Mouse (Mus musculus) heart, adult 18-20 months (tissue): ENCODE results near the gene Txndc8. TPM values are rescaled to one million over a fixed set of nuclear protein-coding genes. Genes with fewer than 3 reads are reported as not detected.

Experiments
- DNase-seq, 2 experiments: peaks; one replicate each; pipeline ENCODE4 v3.0.0; 2021 to 2022; ENCODE audit warnings: mixed read lengths in 1 of 2
- long read RNA-seq, 2 experiments: library from polyadenylated mRNA; stranded (forward); transcript quantifications; one replicate each; pipeline ENCODE4 v2.0.0; 2021
- total RNA-seq, 2 experiments: library from RNA; stranded (reverse); gene quantifications; 2 replicates each; pipeline ENCODE4 v1.2.3; 2021

Gene Txndc8
- not detected for total RNA-seq
- long read RNA-seq, experiment 1 = 0 reads
- long read RNA-seq, experiment 2 = 0 reads

DNA sequence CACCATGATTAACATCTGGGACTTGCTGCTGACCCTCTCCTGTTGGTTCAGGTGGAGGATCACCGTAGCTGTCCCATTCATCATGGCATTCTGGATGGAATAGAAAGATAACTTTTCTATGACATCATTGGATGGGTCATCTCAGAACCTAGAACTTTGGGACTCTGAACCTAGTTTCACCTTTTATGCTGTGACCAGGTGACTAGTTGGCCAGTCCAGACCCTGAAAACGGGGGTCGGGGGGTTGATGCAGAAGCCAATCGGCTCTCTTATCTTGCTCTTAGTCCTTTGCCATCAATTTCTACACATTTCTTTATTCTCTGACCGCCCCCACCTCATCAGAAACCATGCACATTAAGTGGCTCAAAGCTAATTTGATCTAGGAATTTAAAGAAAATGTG lies at the start of gene Txndc8:
TSS of gene Txndc8 (minus strand) at position 101 of the 400 bp plus-strand sequence.
- no peak for DNase-seq

DNA sequence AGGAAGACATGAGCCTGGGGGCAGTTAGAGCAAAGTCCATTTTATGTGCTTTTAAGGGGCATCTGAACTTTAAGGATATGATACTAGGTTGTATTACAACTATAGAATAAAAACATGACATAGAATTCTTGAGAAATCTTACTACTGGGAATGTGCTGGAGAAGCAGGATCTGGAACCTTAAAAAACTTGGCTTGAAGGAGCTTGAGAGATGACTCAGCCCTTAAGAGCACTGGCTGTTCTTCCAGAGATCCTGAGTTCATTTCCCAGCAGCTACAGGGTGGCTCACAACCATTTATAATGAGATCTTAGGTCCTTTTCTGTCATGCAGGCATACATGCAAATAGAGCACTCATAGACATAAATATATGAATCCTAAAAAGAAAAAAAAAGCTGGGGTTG lies 46.7 kb upstream of the Txndc8 start:
- DNase-seq = peak in 1 of 2 experiments; percentile 25

DNA sequence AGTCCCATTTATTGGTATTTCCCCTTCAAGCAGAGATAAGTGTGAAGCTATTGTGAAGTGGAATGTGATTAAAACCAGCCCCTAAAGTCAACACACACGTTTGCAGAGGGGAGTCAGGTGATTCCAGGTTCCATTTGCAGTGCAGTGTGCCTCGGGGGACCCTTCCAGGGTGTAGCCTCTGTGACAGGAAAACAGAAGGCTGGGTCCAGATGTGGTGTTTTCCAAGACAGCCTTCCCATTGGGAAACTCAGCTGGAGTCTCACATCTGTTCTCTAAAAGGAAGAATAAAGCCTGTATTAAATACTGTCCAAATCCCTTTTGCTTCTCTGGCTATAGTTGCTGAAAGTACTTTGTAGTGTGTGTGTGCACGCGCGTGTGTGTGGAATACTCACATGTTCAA lies 45.5 kb upstream of the Txndc8 start:
- peak; percentile 7 to 38 for DNase-seq

DNA sequence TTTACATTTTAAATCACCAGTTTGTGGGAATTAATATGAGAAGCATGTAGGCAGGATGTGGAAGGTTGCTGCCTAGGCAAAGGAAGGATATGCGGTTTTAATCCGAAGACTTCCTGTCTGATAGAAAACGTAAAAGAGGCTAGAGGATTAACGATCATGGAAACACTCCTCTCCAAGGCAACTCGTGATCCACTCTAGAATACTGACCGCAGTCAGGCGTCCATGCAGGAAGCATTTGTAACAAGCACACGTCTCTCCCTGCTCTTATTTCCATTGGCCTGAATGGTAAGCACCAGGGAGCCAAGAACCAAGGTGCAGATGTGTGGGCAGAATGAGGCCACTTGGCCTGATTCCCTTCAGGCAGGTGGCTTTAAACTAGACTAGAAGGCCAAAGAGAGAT lies 41.8 kb upstream of the Txndc8 start:
- no peak for DNase-seq

DNA sequence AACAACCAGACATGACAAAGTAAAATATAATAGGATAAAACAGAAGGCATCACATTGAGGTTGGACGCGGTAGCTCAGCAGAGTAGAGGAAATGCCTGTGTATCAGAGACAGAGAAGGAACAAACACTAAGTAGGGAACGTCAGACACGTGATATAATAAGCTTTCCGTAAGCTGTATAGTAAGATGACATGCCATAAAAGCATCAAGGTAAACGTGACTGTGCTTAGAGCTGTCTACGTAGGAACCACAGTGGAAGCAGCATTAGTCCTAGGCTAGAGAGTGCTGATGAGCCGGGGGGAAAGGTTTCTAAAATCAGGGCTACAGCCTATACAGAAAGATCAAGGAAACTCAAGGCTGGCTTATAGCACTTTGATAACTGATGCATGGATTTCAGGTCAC lies 41.4 kb upstream of the Txndc8 start:
- DNase-seq = no peak

DNA sequence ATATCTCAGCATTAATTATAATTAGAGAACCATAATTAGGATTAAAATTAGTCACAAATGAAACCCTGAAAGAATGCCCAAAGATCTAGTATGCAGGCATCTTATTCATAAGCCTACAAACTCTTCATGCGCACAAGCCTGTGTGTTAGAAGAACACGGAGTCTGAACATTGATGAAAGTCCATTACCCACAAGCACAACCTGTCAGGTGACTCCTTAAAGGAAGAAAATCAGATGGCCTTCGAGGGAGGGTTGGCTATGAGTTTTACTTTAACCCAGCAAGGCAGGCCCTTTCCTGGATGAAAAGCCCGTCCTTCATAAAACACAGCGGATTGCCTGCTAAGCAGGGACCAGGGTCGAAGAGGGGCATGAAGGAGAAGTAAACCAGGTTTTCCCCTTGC lies 35.9 kb upstream of the Txndc8 start:
- DNase-seq = no peak

DNA sequence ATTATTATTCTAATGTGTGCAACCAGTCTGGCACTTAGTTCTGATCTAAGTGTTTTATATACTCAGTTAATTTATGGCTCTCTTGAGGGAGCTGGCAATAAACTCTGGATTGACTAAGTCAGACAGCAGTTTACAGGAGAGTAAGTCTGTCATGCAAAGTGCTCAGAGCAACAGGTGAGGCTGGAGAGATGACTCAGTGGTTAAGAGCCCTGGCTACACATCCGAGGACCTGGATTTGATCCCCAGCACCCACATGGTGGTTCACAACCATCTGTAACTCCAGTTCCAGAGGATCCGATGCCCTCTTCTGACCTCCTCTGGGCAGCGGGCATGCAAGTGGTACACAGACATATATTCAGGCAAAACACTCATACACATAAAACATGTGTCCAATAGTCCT lies 35.4 kb upstream of the Txndc8 start:
- DNase-seq = no peak

DNA sequence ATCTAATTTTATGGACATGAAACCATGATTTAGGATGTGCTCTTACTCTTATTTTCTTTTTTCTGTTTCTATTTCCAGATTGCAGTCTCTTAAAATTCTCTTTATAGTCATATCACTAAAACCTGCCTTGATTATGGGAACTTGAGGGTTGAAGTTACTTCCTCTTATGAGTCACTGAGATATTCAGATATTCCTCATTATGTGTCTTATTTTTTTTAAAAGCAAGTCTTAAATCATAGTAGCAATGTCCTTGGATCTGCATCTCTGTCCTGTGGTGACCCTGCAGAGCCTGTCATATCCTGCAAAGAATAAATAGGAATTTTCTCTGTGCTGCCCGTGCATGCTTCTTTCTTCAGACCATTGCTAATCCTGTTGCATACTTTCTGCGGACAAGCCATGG lies 31.2 kb upstream of the Txndc8 start:
- DNase-seq = no peak

DNA sequence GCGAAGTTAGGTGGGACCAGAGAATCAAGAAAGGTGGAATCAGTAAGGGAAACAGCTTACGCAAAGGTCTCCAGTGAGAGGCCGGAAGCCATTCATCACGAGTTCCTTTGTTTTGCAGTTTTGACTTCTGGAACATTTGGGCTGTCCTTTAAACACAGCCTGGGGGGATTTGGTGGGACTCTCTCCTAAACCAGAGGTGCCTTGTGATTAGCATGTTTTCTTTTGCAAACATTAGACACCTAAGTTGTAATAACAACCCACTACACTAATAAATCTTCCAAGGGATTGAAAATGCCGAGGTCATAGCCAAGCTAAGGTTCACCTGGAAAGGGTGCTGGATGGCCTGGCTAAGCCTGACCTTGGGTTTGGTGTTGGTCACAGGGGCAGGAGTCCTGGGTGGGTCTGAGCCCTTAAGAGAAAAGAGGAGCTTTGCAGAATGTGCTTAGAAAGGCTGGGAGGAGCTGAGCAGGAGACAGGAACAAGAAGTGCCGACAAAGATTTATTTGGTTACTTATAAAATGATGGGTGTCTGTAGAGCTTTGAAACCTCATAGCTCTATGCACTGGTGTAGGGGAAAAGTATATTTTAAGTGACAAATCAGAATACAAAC lies 28.3 kb upstream of the Txndc8 start:
- DNase-seq = no peak

DNA sequence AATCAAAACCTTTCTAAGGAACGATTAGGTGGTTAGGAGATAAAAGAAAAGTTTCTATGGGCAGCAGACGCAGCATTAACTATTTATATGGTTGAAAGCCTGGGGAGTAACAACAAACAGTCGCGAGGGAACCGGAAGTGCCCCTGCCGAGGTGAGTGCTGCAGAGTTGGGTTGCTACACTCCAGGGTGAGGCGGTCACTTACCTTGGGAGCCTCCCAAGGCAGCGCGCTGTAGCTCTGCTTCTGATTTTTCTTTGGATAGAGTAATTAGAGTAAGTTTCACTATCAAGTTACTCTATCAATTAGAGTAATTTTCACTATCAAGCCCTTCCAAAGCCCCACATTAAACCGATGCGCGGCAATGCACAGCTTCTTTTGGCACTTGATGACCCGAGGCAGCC lies 25.7 kb upstream of the Txndc8 start:
- no peak for DNase-seq

DNA sequence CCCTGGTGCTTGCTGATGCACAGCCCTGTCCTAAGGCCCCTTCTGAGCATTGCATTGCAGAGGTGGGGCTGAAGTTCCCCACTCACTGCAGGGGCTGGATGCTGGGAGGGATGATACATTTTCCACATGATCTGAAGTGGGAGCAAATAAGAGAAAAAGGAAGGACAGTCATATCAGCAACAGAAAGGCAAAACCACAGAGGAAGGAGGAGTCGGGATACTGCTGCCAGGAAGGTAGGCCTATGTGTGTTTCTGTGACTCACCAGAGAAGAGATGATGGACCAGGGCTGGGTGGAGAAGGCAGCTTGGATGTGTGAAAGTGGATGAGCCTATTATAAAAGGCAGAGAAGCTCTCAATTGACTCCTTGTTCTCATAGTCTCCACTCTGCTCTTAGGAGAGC lies 23.8 kb upstream of the Txndc8 start:
- DNase-seq = no peak

DNA sequence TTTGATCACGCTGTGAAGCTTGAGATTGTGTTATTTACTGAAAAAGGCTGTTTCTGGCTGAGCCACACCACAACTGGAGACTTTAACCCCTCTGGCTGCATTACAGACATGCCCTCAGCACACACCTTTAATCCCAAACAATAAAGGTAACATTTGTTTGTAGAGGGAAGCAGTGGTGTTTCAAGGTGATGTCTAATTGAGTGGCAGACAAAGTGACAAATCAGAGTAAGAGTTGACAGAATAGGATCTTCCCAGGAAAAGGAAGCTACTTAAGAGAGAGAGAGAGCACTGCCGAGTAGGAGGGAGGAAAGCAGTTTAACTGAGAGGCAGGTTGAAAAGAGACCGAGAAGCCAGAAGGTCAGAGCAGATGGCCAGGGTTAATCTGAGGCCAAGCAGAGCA lies 5.4 kb downstream of the Txndc8 start:
- DNase-seq = no peak

DNA sequence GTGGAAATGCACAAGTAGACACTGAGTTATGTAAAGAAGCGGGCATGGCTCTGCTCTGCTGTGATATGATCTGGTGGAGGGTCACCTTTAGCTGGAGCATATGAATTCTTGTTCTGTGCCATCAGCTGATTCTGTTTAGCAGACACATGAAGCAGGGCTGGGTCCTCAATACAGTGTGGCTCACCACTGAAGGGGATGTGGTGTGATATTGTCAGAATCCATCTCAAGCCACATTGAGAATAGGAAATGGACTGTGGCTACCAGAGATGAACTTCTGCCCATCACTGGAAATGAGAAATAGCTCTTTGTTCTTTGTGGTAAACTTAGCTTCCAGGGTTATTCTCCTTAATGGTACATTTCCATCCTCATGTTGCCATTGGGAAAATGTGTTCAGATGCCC lies 17.5 kb downstream of the Txndc8 start:
- no peak for DNase-seq

DNA sequence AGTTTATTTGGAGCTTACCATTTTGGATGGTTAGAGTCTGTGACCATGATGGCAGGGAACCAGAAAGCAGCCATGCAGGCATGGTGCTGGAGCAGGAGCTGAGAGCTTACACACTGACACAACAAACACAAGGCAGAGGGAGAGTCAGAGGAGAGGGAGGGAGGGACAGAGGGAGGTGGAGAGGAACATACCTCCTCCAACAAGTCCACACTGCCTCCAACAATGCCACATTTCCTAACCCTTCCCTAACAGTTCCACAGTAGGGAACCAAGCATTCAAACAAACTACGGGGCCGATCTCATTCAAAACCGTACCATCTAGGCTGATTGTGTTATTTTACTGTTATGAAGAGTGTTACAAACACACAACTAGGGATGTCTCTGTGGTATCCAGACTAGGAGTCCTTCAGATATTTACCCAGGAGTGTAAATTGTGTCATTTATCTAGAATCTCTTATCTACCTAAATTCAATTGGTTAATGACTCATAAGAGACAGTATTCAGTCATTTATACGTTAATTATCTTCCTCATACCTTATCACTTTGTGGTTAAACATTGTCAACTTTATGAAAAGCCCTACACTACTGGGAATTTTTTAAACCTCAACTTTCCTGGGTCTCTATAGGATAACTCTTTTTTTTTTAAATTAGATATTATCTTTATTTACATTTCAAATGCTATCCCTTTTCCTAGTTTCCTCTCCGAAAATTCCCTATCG lies 34.4 kb downstream of the Txndc8 start:
- no peak for DNase-seq

DNA sequence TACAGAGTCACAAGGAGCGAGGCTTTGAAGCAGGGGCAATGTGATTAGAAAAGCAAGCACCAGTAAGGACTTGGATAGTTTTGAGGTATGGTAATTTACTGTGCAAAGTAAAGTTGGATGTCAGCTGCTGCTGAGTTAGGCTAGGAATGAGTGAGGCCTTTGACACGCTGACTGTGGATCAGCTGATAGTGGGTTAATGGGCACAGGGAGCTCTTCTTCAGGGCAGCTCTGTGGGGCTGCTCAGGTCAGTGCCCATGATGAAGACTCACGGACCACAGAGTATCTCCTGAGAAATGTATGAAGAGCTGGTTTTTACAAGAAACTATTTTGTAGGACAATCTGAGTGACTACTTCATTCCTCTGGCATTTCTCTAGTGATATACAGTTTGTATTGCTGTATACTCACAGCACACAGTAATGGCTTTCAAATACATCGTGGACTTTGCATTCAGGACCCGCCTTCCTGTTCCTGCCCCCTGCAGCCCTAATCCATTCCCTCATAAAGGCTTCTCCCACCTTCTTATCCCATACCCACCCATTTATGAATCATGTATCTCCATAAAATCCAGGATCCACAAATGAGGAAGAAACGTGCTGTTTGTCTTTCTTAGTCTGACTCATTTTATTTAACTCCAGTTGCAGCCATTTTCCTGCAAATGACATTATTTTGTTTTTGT lies 35.2 kb downstream of the Txndc8 start:
- no peak for DNase-seq

DNA sequence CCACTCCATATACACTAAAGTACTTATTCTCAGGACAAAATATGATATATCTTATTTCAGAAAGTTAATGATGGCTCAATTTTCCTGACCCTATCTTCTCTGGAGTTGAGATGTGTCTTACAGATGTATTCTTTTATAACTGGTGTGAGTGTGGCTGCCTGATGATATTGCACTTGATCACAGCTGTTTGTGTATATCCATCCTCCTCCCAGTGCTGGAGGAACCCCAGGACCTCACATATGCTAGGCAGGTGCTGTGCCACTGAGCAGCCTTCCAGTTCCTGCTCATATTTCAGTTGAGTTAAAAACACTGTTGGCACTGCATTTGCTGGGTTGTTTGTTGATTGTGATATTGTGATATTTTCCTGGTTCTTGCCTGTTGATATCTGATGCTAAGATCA lies 38.6 kb downstream of the Txndc8 start:
- DNase-seq = no peak

DNA sequence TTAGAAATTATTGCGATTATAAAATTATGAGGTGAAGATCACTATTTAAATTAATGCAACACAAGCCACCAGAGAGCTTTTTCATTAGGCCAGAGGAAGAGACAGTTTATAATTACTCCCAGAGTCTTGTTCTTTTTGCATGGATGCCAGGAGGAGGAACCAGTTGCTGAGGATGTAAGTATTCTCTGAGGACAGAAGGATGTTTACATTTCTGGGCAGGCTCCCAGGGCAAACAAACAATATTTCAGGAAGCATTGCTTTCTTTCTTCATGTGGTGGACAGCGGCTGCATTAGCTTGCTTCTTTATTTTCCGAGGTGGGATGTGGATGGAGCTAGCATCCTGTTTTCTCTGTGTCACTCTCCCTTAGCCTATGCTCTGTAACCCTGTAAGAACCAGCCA lies 41.7 kb downstream of the Txndc8 start:
- no peak for DNase-seq

DNA sequence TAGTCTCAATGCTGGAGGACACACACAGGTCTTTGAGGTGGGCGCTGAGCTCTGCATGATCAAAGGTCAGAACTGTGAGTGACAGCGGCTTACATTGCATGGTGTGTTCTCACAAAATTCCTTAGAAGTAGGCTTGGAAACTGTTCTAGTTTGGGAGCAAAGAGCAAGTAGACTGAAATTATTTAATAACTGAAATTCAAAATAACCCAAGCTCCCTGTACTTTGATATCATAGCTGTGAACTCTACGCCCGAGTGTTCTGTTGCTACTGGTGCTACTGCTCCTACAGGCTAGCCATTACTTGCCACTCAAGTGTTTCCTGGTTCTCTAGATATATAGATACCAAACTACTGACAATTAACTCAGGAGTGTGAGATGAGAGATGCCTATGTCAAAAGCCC lies 43.4 kb downstream of the Txndc8 start:
- DNase-seq = no peak

DNA sequence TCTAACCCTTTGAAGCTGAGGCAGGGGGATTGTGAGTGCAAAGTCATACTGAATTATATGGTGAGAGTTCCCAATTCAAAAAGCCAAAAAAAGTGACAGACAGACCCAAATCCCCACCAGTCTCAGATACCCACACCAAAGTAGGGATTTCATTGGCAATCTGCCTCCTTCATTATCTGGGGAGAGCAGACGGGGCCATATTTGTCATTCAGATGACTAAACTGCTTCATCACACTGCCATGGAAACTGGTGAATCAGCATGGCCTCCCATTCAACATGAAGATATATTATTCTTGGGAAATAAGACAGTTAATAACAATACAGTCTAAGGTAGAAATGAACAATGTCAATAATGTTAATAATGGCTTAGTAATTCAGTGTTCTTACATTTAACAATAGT lies 44.8 kb downstream of the Txndc8 start:
- DNase-seq = no peak

DNA sequence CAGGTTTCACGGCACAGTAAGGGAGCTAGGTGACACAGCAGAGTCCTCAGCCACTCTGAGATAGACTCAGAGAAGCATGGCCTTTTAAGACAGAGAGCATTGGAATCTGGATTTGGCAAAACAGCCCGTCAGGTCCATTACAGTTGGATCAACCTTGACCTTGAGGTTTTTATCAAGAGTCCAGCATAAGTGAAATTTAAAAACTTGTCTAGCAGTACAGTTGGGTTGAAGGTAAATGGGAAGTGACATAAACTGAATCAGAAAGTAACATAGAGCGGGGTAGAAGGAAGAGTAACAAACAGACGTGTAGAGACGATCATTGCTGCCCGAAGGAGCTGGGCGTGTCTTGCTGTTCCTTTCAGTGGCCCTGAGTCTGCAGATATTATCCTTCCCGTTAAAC lies 49.9 kb downstream of the Txndc8 start:
- no peak for DNase-seq

DNA sequence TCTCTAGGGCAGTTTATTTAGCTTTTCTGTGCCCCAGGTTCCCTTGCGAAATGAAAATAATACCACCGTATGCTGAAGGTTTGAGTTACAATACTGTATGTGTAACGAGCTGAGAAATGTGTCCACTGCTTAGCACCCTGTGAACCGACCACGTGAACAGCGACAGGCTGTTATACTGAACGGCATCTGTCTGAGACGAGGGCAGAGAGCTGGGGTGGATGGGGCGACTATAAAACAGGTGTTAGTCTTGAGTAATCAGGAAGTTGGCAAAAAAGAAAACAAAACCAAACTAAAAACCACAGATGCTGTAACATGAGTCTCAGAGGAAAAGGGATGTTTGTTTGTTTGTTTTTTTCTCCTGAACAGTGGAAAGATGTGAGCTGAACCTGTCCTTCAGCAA lies 50.8 kb downstream of the Txndc8 start:
- no peak for DNase-seq

DNA sequence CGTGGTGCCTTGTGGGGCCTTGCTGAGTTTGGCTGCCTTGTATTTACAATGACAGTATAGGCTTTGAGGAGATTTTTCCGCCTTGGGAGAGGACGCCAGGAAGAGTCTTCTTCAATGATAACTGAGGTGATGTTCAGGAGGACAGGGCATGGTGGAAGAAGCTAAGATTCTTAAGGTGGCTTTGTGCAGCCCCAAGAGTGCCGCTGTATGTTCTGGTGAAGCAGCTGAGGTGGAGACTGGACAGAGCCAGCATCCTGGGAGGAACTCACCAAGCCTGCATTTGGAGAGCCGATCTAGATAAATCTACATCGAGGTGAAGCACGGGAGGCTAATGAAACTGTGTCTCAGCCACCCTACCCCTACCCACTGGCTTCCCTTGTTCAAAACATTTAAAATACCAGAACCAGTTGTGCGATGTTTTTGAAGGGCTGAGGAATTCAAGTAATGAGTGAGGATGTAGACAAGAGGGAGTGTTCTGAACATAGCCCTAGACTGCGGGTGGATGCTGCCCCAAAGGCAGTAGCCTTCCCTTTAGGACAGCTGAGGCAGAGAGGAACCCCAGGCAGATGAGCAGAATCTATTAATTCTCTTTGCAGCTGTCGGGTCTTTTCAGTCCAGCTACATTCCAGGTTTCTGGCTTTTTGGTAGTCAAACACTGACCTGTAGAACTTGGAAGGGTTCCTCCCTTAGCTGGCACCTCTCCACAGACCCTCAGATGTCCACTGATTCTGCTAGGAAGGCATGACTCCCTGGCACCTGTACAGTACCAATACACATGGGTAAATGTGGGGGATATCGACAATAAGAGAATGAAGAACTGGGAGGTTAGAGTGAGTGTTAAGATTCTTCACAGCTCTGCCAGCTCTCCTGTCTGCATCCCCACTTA lies 51.5 kb downstream of the Txndc8 start:
- no peak for DNase-seq
